Mouse (Mus musculus) lung, postnatal 14 days (tissue): ENCODE results near the gene Slc15a3.

Experiments used
- DNase-seq: peaks from one replicate; pipeline ENCODE4 v3.0.0; 2021

The Slc15a3 gene

GRCm38 (mm10) chr19:10870676-10871075, 31.1 kb downstream of the Slc15a3 start:
- DNase-seq: no peak

- no peak for DNase-seq
Observed at GRCm38 (mm10) chr19:10871328-10871961, 31.9 kb downstream of the Slc15a3 start.

GRCm38 (mm10) chr19:10878201-10878837, 38.8 kb downstream of the Slc15a3 start:
- peak; percentile 50 for DNase-seq

- DNase-seq: peak; percentile 64
Observed at GRCm38 (mm10) chr19:10880085-10880974, 40.8 kb downstream of the Slc15a3 start.

GRCm38 (mm10) chr19:10880975-10881425, 41.5 kb downstream of the Slc15a3 start:
- DNase-seq: no peak

GRCm38 (mm10) chr19:10881426-10882154, 42.1 kb downstream of the Slc15a3 start, which contains the start of gene Tmem109:
Gene Tmem109, minus strand, starts transcription at chr19:10882001.
- DNase-seq: peak; percentile 94

GRCm38 (mm10) chr19:10892201-10892600, 52.7 kb downstream of the Slc15a3 start:
- no peak for DNase-seq

- peak; percentile 97 for DNase-seq
Observed at GRCm38 (mm10) chr19:10895016-10895528, 55.5 kb downstream of the Slc15a3 start, which contains the start of gene Prpf19. Gene Prpf19, plus strand, starts transcription at chr19:10895231.

GRCm38 (mm10) chr19:10895708-10896107, 56.2 kb downstream of the Slc15a3 start:
- no peak for DNase-seq

GRCm38 (mm10) chr19:10896849-10897248, 57.3 kb downstream of the Slc15a3 start:
- no peak for DNase-seq

- no peak for DNase-seq
Observed at GRCm38 (mm10) chr19:10897491-10897890, 58.0 kb downstream of the Slc15a3 start.

- DNase-seq: no peak
Observed at GRCm38 (mm10) chr19:10900315-10900714, 60.8 kb downstream of the Slc15a3 start.

- DNase-seq: no peak
Observed at GRCm38 (mm10) chr19:10901046-10901445, 61.5 kb downstream of the Slc15a3 start.

GRCm38 (mm10) chr19:10904512-10904911, 65.0 kb downstream of the Slc15a3 start:
- no peak for DNase-seq

GRCm38 (mm10) chr19:10904927-10905727, 65.6 kb downstream of the Slc15a3 start:
- peak; percentile 62 for DNase-seq

- no peak for DNase-seq
Observed at GRCm38 (mm10) chr19:10905728-10906000, 66.1 kb downstream of the Slc15a3 start.

GRCm38 (mm10) chr19:10907891-10908290, 68.4 kb downstream of the Slc15a3 start:
- peak; percentile 68 for DNase-seq
